Mouse (Mus musculus) forebrain, embryonic 11.5 days (tissue): ENCODE results near the gene Ttc30a1. TPM values are rescaled to one million over a fixed set of nuclear protein-coding genes. Genes with fewer than 3 reads are reported as not detected.

Experiments used
- ATAC-seq: fragments of 200-750 bp; cut with Nextera tagmentation; replicated peaks from 2 replicates; pipeline ENCODE4 v1.8.0; 2017; ENCODE audit warnings: moderate TSS enrichment; ENCODE audit not compliant: low FRiP score
- DNase-seq: peaks from one replicate; pipeline ENCODE4 v3.0.0-alpha.2; 2017; ENCODE audit warnings: low spot score
- H3K27ac ChIP-seq: fragments of 300-500 bp; sonication (generic); 2 replicates; pipeline ENCODE4 v1.5.1; 2014; ENCODE audit warnings: low read depth, low read length
- H3K27me3 ChIP-seq: fragments of 300-500 bp; sonication (generic); 2 replicates; pipeline ENCODE4 v1.6.1; 2014; ENCODE audit warnings: mild to moderate bottlenecking, low read length, mixed read lengths; ENCODE audit not compliant: control insufficient read depth, insufficient read depth
- H3K36me3 ChIP-seq: fragments of 300-500 bp; sonication (generic); 2 replicates; pipeline ENCODE4 v1.6.1; 2014; ENCODE audit warnings: mild to moderate bottlenecking, low read length, moderate library complexity, mixed read lengths; ENCODE audit not compliant: control insufficient read depth, insufficient read depth
- H3K4me1 ChIP-seq: fragments of 300-500 bp; sonication (generic); replicated peaks from 2 replicates; pipeline ENCODE4 v1.6.1; 2014; ENCODE audit warnings: low read length, mixed read lengths; ENCODE audit not compliant: control insufficient read depth, insufficient read depth
- H3K4me2 ChIP-seq: fragments of 300-500 bp; sonication (generic); 2 replicates; pipeline ENCODE4 v1.6.1; 2014; ENCODE audit warnings: low read depth, mild to moderate bottlenecking, low read length, moderate library complexity, mixed read lengths; ENCODE audit not compliant: severe bottlenecking
- H3K4me3 ChIP-seq: fragments of 300-500 bp; sonication (generic); 2 replicates; pipeline ENCODE4 v1.5.1; 2014; ENCODE audit warnings: low read depth, low read length
- H3K9ac ChIP-seq: fragments of 300-500 bp; sonication (generic); 2 replicates; pipeline ENCODE4 v1.6.1; 2014; ENCODE audit warnings: low read length
- H3K9me3 ChIP-seq: fragments of 300-500 bp; sonication (generic); 2 replicates; pipeline ENCODE4 v1.6.1; 2016; ENCODE audit warnings: low read length, mixed read lengths; ENCODE audit not compliant: control insufficient read depth
- WGBS: fragments of 180-500 bp; shearing (Covaris S2); extraction: QIAGEN DNeasy Blood & Tissue Kit; methylation state at CpG from one replicate; pipeline ENCODE4 v1.1.7; 2014; 5-methylcytosine and 5-hydroxymethylcytosine counted together
- polyA plus RNA-seq: library from polyadenylated mRNA; unstranded; fragments of >200 nt; fragmentation: Nextera tagmentation; extraction: Ambion mirVana; gene quantifications from 2 replicates; pipeline ENCODE4 v1.2.1, GENCODE M21; 2014

The Ttc30a1 gene
- polyA plus RNA-seq, 1 experiment from 2014 or later: 11.2 TPM

- WGBS: 73% methylated on average over 9 of the region's 9 CpGs
- Histone ChIP-seq H3K27me3 (no peaks in the 10 kb centered on the region), H3K9me3 (no peaks in the 10 kb centered on the region), H3K27ac (no peak overlapping the region), H3K36me3 (no peaks in the 10 kb centered on the region), H3K4me1 (no peaks in the 10 kb centered on the region), H3K4me3 (no peak overlapping the region), H3K9ac (no peak overlapping the region), H3K4me2 (no peak overlapping the region)
- no peak for DNase-seq
- ATAC-seq: no peak
Observed at GRCm38 (mm10) chr2:76002899-76003298, 21.1 kb upstream of the Ttc30a1 start.

GRCm38 (mm10) chr2:76001392-76001791 lies 19.6 kb upstream of the Ttc30a1 start:
- H3K36me3 ChIP-seq: no peaks in the 10 kb centered on the region
- H3K9me3 ChIP-seq: no peaks in the 10 kb centered on the region
- no peak overlapping the region for H3K27ac ChIP-seq
- 47% methylated on average over 8 of the region's 8 CpGs for WGBS
- H3K4me2 ChIP-seq: no peak overlapping the region
- H3K4me3 ChIP-seq: no peak overlapping the region
- ATAC-seq: no peak
- H3K4me1 ChIP-seq: no peaks in the 10 kb centered on the region
- H3K27me3 ChIP-seq: no peaks in the 10 kb centered on the region
- DNase-seq: peak; percentile 60
- no peak overlapping the region for H3K9ac ChIP-seq

- Histone ChIP-seq H3K4me1 (no peaks in the 10 kb centered on the region), H3K9me3 (no peaks in the 10 kb centered on the region), H3K9ac (no peak overlapping the region), H3K27me3 (no peaks in the 10 kb centered on the region), H3K4me3 (no peak overlapping the region), H3K36me3 (no peaks in the 10 kb centered on the region), H3K4me2 (no peak overlapping the region), H3K27ac (no peak overlapping the region)
- DNase-seq (no peak), ATAC-seq (no peak)
- 66% methylated on average over 12 of the region's 12 CpGs for WGBS
Observed at GRCm38 (mm10) chr2:75999636-76000035, 17.9 kb upstream of the Ttc30a1 start.

GRCm38 (mm10) chr2:75998692-75999091 lies 16.9 kb upstream of the Ttc30a1 start:
- Histone ChIP-seq H3K27ac (no peak overlapping the region), H3K4me2 (no peak overlapping the region), H3K4me1 (no peaks in the 10 kb centered on the region), H3K9ac (no peak overlapping the region), H3K27me3 (no peaks in the 10 kb centered on the region), H3K36me3 (no peaks in the 10 kb centered on the region), H3K9me3 (no peaks in the 10 kb centered on the region), H3K4me3 (no peak overlapping the region)
- no peak for ATAC-seq
- DNase-seq: no peak
- 69% methylated on average over 8 of the region's 8 CpGs for WGBS

GRCm38 (mm10) chr2:75997726-75998125 lies 16.0 kb upstream of the Ttc30a1 start:
- Histone ChIP-seq H3K36me3 (no peaks in the 10 kb centered on the region), H3K4me3 (no peak overlapping the region), H3K9me3 (no peaks in the 10 kb centered on the region), H3K9ac (no peak overlapping the region), H3K4me1 (no peaks in the 10 kb centered on the region), H3K27me3 (no peaks in the 10 kb centered on the region), H3K27ac (no peak overlapping the region), H3K4me2 (no peak overlapping the region)
- no peak for ATAC-seq
- no peak for DNase-seq
- WGBS: 67% methylated on average over 12 of the region's 12 CpGs

- no peak overlapping the region for H3K9ac ChIP-seq
- no peak for ATAC-seq
- H3K27ac ChIP-seq: no peak overlapping the region
- DNase-seq: no peak
- no peaks in the 10 kb centered on the region for H3K4me1 ChIP-seq
- no peaks in the 10 kb centered on the region for H3K9me3 ChIP-seq
- 95% methylated on average over 11 of the region's 11 CpGs for WGBS
- H3K36me3 ChIP-seq: no peaks in the 10 kb centered on the region
- no peak overlapping the region for H3K4me2 ChIP-seq
- no peaks in the 10 kb centered on the region for H3K27me3 ChIP-seq
- H3K4me3 ChIP-seq: no peak overlapping the region
Observed at GRCm38 (mm10) chr2:75994841-75995240, 13.1 kb upstream of the Ttc30a1 start.

- no peak for ATAC-seq
- no peak overlapping the region for H3K4me3 ChIP-seq
Observed at GRCm38 (mm10) chr2:75991581-75992205, 9.9 kb upstream of the Ttc30a1 start.

GRCm38 (mm10) chr2:75990885-75991539 lies 9.2 kb upstream of the Ttc30a1 start:
- Histone ChIP-seq H3K9me3 (no peaks in the 10 kb centered on the region), H3K9ac (no peak overlapping the region), H3K4me2 (no peak overlapping the region), H3K27me3 (no peaks in the 10 kb centered on the region), H3K4me3 (no peak overlapping the region), H3K36me3 (no peaks in the 10 kb centered on the region), H3K27ac (no peak overlapping the region), H3K4me1 (0 out of 2 replicates have a peak, but pooled peaks cover 1% of the 10 kb centered on the region)
- DNase-seq (peak; percentile 83), ATAC-seq (0 out of 2 replicates have a peak, but pooled peaks have one; percentile 56)
- WGBS: 50% methylated on average over 13 of the region's 13 CpGs

More at GRCm38 (mm10) chr2:75991581-75992205, 9.9 kb upstream of the Ttc30a1 start:
- Histone ChIP-seq H3K4me2 (no peak overlapping the region), H3K9me3 (no peaks in the 10 kb centered on the region), H3K9ac (no peak overlapping the region), H3K27me3 (no peaks in the 10 kb centered on the region), H3K27ac (no peak overlapping the region), H3K4me1 (0 out of 2 replicates have a peak, but pooled peaks cover 1% of the 10 kb centered on the region), H3K36me3 (no peaks in the 10 kb centered on the region)
- 68% methylated on average over 6 of the region's 6 CpGs for WGBS
- DNase-seq: no peak

- WGBS: 70% methylated on average over 4 of the region's 4 CpGs
- Histone ChIP-seq H3K27ac (no peak overlapping the region), H3K36me3 (no peaks in the 10 kb centered on the region), H3K9me3 (no peaks in the 10 kb centered on the region), H3K4me3 (no peak overlapping the region), H3K4me1 (peaks cover 3% of the 10 kb centered on the region; the same call in 1 of the 2 replicates), H3K4me2 (no peak overlapping the region), H3K9ac (no peak overlapping the region), H3K27me3 (no peaks in the 10 kb centered on the region)
- ATAC-seq (no peak), DNase-seq (no peak)
Observed at GRCm38 (mm10) chr2:75989694-75990093, 7.9 kb upstream of the Ttc30a1 start.
